Mouse (Mus musculus): Measurements from ENCODE around the gene Emb.
"Not testable (repeated sequence)": the region's sequence is repeated elsewhere in the genome, so short reads cannot be mapped to it uniquely, and the experiment has no call there.

- TF ChIP-seq POLR2A (IDR thresholded peaks at IDR 0.05; ENCODE audit: borderline replicate concordance, low read depth, low read length); CTCF (IDR thresholded peaks at IDR 0.05; ENCODE audit: low read depth, low read length): not testable (repeated sequence)
Observed at GRCm38 (mm10) chr13:117180912-117181311, 27.4 kb upstream of the Emb start.

Measured in bone marrow macrophage, adult 2 months (primary cell).